Mouse (Mus musculus) urinary bladder, postnatal 10 days (tissue): ENCODE measurements at regions not wholly inside any gene's neighbourhood (a gene's known extent, or its start where the extent isn't known, plus 50 kb on each side); places are given as distances from the start of the nearest gene placed in this dataset.

Source experiments
- DNase-seq: peaks from one replicate; pipeline ENCODE4 v3.0.0; 2022; ENCODE audit warnings: low spot score

DNA sequence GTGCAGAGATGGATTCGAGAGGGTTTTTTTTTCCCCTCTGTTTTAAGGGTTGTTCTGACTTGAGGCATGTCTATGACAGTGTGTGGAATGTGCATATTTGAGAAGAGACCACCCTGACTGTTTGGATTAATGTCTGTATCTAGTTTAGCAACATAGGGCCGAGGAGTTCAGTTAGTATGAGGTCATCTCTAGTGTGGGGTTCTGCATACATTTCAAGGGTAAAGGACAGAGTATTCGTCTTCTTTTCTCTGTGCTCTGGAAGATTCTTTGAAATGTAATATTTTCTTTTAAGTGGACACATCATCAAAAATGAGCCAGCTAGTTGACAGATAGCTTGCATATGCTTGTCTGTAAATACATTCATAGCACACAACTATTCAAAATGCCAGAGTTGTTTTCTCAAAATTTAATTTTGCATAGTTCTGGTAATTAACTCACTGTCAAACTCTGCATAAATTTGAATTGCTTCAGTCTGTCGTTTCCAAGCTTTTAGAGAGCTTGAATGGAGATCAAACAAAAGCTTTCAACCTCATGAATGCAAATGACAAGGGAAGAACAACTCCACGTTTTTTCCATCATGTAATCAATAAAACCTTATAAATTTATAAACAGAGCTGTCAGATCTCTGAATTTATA is 415.5 kb downstream of the Adamts20 start:
- DNase-seq: no peak

DNA sequence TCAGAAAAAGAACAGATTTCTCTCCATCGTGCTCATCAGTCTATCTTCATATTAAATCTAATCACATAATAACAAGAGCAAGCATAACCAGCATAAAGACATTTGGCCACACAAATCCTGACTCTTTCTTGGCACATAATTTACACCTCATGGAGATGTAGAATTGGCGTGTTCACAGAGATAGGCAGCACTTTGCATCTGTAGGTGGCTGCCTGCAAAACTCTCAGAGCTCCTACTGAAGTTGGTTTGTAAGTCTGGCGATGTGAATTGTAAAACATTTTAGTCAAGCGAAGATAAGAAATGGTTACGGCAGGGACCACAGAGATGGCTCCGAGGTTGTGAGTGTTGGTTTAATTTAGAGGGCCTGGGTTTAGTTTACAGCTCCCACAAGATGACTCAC is 419.0 kb downstream of the Adamts20 start:
- no peak for DNase-seq

DNA sequence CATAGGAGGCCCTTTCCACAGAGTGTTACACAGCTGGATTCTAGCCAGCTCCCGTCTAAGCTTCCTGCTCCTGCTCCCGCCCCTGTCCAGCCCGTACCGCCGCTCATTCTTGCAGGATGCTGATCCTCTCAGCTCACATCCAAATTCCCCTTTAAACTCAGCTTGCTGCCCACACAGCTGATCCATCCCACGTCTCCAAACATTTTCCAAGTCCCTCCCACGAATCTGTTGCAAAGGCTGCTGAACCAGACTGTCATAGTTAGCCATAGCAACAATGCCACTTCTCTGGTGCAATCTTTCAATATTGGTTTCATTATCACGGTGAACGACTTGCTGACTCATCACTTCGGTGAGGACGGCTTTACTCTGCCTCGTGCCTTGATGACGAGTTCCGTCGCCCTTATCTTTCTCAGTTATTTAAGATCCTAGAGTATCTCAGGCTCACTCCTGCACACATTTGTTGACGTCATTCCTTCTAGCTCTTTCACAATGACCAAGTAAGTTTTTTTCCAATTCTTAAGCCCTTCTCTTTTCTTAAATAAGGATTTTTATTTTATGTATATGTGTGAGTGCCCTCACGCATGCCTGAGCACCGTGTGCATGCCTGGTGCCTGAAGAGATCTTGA is 420.0 kb downstream of the Adamts20 start:
- no peak for DNase-seq

DNA sequence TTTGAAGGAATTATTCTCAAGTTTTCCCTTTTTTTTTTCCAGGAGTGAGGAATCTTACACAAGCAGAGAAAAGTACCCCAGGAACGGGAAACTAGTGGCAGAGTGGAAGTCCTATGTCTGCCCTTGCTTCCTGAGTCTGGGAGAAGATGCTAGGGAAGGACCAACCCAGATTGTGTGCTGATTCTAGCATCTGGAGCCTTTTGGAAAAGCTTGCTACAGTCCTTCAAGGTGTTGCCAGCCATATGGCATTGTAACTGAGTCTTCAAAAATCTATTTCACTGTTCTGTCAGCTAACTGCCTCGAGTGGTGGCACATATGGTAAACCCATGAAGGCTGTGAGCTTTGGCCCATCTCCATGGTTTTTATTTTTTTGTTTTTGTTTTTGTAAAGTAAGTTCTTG is 432.3 kb downstream of the Adamts20 start:
- DNase-seq: no peak

DNA sequence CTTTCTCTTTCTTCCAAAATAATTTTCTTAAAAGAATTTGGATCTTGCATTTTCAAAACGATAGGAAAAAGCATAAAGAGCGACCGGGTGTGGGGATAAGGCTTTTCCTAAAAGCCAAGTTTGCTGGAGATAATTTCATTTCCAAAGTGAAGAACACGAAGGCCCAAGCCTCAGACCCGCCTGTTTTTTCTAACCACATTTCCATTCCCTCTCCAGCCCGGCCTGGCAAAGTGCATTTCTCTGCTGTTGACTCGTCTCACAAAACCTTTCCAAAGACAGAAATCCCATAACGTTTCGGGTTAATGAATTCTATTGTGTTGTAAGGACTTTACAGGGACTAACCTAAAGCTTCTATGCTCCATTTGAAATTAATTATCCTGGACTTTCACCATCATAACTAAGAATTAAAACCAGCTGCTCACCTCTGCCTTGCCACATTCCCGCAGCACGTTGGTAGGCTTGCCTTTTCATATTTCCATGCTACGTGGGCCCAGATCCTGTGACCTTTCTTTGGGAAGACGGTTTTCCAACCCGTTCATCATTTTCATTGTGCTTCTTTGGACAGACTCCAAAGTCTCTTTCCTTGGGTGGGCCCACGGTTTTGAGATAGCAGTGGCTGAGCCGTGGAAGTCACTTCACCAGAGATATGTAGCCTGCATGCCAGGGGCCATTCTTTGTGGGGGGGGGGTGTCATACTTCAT is 430.5 kb upstream of the Prickle1 start:
- DNase-seq: no peak

DNA sequence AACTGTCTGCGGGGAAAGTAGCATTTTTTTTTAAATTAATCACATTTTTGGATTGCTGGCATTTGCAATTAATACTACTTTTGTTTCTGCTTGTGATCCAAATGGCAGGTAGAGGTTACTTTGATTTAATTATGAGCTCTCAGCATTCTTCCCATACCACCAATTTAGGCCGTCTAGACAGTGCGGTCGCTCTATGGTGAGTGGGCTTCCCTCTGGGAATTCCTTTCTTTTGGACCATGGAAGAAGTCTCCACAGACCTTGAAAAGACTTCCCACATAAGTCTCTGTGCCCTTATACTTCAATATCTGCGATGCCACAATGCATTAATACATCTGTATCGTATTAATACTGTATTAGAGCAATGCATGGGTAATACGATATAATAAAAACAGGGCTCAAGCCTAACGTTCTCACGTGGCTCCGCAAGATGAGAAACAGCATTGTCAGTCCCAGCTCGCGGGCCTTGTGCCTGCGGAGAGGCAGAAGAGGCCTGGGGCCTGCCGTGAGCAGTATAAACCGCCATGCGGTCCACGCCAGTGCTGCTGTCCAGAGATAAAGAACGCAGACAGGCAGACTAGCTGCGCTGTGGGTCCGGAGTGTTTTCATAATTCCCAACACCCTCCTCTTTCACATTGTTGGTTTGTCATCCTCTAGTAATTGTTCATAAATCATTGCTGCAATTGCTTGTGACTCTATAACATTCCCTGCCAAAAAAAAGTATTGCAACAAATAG is 429.7 kb upstream of the Prickle1 start:
- DNase-seq: no peak

DNA sequence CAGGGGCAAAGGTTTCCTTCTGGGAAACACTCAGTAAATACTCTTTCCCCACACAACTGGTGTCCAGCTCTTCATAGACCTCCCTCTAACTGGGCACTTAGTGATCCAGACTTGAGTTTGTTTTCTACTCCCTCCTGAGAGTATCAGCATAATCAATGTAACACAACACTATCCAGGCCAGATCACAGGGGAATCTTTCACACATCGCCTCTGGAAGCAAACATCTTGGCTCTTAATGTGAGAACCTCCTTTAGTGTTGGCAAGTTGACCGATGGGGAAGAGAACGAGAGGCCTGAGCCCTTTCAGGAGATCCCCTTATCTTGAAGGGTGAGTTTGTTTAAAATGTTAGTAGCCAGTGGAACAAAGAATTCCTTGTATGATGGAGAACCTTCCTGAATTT is 429.1 kb upstream of the Prickle1 start:
- no peak for DNase-seq

DNA sequence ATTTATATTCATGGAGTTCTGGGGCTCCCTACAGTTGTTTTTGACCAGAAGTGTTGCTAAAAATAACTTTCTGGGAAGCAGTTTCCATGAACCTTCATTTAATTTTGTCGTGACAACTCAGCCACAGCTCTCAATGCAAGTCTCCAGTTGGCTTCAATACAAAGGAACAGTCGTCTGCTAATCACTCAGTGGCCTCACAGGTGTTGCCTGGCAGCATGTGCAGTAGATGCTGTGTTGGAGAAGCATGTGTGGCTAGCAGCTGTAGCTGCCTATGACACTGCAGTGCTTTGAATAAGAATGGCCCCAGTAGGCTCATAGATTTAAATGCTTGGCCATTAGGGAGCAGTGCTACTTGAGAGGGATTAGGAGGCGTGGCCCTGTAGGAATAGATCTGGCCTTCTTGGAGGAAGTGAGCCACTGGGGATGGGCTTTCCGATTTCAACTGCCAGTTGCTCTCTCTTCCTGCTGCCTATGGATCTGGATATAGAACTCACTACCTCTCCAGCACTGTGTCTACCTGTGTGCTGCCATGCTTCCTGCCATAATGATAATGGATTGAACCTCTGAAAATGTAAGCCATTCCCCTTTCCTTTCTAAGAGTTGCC is 428.5 kb upstream of the Prickle1 start:
- DNase-seq: no peak

DNA sequence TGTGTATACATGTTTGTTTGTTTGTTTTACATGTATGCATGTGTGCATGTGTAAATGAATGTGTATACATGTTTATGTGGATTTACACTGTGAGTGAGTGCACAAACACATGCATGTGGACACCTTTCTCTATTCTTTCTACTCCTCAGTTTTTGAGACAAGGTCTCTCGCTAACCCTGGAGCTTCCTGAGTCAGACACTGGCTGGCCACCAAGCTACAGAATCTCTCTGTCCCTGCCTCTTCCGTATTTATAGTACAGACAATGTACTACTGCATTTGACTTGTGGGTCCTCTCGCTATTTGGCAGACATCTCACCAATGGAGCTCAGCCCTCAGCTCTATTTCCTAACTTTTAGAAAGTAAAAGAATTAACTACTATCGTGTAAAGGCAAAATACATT is 427.8 kb upstream of the Prickle1 start:
- no peak for DNase-seq

DNA sequence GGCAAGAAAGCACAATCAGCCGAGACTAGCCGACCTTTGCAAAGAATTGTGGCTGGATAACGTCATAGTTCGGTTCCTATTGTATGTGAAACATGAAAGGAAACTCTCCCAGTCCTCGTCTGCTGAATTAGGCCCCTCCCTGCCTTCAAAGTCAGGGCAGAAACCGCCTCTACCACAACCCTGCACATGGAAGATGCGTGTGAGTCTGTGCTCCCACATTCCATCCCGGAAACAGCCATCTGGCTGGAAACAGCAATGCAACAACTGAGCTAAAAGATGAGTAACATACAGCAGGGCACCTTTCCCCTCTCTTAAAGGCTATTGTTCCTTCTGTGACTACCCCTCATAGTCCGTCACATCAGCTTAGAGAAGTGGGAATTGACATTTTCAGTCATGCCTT is 422.1 kb upstream of the Prickle1 start:
- no peak for DNase-seq

DNA sequence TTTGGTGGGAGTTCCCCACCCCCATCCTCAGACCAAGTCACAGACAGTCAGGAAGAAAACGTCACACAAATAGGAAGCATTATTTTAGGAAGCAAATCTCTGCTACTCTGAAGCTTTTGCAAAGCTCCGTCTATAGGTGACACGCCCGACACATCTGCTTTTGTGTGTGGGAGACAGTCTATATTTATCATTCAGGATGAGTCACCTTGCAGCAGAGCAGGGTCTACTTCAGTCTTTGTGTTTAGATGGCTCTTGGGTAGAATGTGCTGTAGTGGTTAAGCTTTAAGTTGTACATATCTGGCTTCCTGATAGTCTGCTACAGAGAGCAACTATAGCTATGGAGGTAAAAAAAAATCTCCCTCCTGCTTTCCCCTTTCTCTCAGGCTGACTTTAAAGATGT is 415.8 kb upstream of the Prickle1 start:
- no peak for DNase-seq

DNA sequence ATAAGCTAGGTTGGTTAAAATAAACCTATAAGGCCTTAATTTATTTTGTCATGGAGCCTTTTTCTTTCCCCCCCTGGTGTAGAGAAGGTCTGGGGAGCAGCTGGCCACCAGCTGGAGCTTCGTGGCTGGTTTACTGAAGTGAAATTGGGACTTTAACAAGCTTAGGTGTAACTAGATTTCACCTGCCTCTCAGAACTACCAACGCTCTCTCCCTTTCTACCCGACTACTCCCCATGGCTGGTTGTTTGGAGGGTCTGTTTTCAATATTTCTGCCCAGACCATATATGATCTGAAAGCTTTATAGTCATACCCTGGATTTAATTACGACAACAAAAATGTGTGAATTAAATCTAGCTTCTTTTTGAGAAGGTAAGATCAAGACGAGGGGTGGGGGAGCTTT is 410.4 kb upstream of the Prickle1 start:
- no peak for DNase-seq

DNA sequence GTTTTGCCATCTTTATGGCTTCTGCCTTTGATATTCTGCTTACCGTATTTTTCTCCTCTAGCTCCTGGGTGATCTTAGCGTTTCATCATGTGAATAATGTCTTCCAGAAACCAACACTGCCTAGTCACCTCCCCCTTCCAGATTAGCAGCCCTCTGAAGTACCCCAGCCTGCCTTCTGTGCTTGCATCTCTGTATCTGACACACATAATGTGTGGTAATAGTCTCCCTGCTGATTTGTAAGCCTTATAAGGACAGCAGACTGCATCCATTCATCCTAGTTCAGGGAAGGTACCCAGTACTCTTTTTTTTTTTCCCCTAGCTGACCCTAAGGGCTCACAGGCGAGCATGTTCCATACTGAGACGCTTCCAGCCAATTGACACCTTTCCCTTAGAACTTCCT is 409.2 kb upstream of the Prickle1 start:
- no peak for DNase-seq

DNA sequence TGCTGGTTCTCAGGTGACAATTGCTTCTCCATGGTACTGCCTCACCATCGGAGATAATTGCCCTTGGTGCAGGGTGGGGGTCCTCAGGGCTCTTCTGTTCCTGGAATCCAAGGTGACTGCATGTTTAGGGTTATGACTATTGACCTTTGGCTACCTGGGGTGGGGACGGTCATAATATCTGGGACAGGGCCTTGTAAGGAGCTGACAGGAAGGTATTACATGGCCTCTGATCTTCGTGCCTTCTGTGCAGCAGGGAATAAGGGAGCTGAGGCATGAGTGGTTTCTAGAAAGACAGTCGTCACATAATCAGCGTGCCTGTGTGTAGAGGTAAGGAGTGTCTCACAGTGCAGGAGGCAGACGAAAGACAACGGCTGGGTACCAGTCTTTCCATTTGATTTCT is 407.5 kb upstream of the Prickle1 start:
- DNase-seq: no peak

DNA sequence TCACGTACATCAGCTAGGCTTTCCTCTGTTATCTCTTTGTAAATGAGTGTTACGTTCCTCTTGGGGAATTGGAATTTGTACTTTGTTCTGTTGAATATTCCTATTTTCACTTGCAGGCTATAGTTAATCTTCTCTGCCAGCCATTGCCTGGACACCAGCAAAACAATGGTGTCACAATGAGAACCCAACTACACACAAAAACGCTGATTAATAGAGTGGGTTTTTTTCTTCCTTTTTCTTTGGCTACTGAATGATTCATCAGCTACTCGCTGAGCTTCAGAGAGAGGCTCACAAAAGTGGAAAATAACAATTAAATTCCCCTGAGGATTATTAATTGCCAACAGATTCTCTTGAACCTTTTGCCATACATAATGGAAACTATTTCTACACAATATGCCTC is 398.9 kb upstream of the Prickle1 start:
- DNase-seq: no peak

DNA sequence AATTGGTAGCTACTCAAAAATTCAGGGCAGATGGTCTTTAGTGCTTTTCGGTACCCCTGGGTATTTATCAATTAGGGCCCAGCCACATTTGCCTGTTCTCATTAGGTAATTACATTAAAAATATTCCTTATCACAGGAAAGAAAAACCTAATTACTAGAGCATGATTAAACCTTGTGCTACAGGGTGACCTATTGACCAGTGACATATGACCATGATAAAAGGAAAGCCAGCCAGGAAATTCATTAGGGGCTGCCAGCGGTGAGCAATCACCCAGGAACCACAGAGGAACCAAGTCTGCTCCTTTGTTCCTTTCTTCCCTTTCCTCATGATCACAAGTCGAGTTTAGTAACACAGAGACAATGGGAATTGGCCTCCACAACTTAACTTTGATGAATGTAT is 394.4 kb upstream of the Prickle1 start:
- no peak for DNase-seq

DNA sequence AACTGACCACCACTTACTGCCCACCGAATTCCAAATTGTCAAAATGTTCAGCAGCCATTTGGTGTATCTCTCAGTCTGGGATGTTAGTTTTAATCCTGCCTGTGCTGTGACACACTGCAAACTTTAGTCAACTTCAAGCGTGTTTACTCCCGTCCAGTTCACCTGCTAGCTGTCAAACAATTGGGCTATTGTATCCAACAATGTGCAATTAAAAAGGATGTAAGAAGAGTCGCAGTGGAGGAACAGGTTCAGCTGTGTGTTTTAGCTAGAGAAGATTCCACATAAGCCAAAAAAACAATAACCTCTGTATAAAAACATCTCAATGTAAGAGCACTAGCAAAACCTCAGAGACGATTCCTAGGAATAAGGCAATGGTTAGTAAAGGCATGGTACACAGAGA is 392.7 kb upstream of the Prickle1 start:
- DNase-seq: no peak

DNA sequence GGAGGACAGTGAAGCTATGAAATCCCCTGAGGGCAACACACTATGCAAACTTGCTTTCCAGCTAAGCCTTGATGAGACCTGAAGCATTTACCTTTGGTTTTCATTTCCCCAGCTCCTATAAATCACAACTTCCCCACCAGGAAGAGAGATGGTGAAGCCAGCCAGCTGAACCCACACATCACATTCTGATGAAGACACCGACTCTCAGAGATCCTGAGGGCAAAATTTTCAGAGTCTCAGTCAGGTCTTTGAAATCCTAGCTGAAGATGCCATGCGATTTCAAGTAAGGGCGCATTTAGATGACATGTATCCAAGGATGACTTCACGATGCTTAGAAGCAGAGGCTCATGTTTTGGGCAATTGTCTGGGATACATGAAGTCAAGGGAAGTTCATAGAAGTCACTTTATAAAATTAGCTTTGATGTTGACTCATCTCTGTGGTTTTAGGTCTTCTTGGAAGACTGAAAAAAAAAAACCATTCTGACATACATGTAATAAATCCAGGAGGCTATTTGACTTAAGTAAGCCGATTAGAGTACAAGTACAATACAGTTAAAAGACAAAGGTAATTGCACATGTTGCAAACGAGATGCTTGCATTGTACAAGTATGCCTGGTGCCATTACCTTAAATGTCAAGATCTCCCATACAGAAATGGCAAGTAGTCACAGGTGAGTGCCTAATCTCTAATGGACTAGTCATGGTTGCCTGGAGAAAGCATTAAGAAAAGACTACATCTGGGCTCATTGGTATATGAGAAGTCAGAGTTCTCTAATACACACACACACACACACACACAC is 391.1 kb upstream of the Prickle1 start:
- no peak for DNase-seq

DNA sequence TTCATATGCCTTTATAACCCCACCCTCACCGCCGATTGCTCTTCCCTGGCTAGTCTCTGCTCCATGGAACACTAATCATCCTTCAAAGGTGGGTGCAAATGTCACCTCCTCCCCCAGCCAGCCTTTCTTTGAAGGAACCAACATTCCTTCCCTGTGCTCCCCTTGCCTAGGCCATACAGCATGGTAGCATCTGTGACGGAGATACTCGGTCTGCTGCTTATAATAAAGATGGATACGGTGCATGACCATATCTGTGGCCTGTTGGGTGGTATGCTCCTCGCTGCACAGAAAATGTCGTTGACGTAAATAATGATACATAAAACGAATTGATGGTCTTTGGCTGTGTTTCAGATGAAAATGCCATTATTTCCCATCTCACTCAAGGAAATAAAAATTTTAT is 386.4 kb upstream of the Prickle1 start:
- DNase-seq: no peak

DNA sequence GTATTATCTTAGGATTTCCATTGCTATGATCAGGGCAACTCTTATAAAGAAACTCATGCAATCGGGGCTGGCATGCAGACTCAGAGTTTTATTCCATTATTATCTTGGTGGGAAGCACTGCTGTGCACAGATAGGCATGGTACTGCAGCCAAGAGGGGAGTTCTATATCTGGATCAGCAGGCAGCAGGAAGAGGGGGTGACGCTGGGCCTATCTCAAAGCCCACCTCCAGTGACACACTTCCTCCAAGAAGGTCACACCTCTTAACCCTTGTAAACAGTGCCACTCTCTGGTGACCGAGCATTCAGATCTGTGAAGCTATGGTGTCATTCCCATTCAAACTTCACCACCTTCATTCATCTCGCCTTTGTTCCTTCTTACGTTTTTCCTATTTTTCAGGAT is 381.8 kb upstream of the Prickle1 start:
- no peak for DNase-seq

DNA sequence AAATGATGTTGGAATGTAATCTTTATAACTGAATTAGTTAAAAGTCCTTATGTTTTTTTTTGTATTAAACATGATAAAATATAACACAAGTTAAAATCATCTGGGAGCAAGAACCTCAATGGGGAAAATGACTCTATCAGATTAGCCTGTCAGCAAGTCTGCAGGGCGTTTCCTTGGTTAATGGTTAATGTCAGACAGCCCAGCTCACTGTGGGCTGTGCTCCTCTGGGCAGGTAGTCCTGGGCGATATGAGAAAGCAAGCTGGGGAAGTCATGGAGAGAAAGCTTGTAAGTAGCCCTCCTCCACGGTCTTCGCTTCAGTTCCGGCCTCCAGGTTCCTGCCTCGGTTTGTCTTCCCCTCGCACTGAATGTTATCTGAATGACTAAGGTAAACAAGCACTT is 379.0 kb upstream of the Prickle1 start:
- DNase-seq: no peak

DNA sequence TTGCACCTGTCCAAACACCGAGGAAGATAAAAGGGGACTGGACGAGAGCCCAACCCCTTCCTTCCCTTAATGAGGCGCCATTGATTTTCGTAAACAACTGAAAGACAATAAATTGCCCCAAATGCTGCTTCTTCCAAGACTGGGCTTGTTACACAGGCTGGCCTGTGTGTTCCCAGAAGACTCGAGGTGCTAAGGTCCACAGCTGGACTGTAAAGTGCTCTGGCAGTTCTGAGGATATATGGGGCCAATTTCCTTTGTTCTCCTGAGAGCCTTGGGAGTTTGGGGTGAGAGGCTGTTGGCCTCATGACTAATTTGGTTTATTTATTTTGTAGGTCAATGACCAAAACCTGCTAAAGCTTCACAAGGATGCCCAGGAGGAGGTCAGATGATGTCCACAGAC is 377.3 kb upstream of the Prickle1 start:
- DNase-seq: no peak
